Mouse (Mus musculus) heart, embryonic 14.5 days (tissue): Measurements from ENCODE around the gene Scin. TPM values are rescaled to one million over a fixed set of nuclear protein-coding genes. Genes with fewer than 3 reads are reported as not detected.
A peak's percentile ranks its signal among the peaks of the same experiment; 100 is the strongest.

Experiments
- ATAC-seq: fragments of 200-750 bp; cut with Nextera tagmentation; 2 replicates; pipeline ENCODE4 v1.8.0; 2017; ENCODE audit warnings: low read depth, moderate TSS enrichment; ENCODE audit not compliant: insufficient number of reproducible peaks, insufficient read depth, low FRiP score
- H3K27ac ChIP-seq, 2 experiments: fragments of 200-500 bp in 1 of 2; fragments of 300-500 bp in 1 of 2; sonication (generic) in 1 of 2; replicated peaks in 1 of 2; 2 replicates each; pipeline ENCODE4 v1.5.1; 2012 to 2014; ENCODE audit warnings: low read depth in 2 of 2, low read length in 2 of 2, control low read depth in 1 of 2, mild to moderate bottlenecking in 1 of 2, mixed read lengths in 1 of 2; ENCODE audit not compliant: control insufficient read depth in 1 of 2, insufficient read depth in 1 of 2
- H3K27me3 ChIP-seq: fragments of 300-500 bp; sonication (generic); 2 replicates; pipeline ENCODE4 v1.6.1; 2014; ENCODE audit warnings: mild to moderate bottlenecking, low read length, control low read depth; ENCODE audit not compliant: control insufficient read depth, insufficient read depth
- H3K36me3 ChIP-seq: fragments of 300-500 bp; sonication (generic); 2 replicates; pipeline ENCODE4 v1.6.1; 2014; ENCODE audit warnings: mild to moderate bottlenecking, control low read depth, low read length, mixed read lengths; ENCODE audit not compliant: control insufficient read depth, insufficient read depth
- H3K4me1 ChIP-seq, 2 experiments: fragments of 200-500 bp in 1 of 2; fragments of 300-500 bp in 1 of 2; sonication (generic) in 1 of 2; 2 replicates each; pipeline ENCODE4 v1.6.1; 2012 to 2014; ENCODE audit warnings: low read length in 2 of 2, control low read depth in 1 of 2, mixed read lengths in 1 of 2; ENCODE audit not compliant: control insufficient read depth in 2 of 2, insufficient read depth in 2 of 2
- H3K4me2 ChIP-seq: fragments of 300-500 bp; sonication (generic); 2 replicates; pipeline ENCODE4 v1.6.1; 2014; ENCODE audit warnings: mild to moderate bottlenecking, low read length
- H3K4me3 ChIP-seq, 2 experiments: fragments of 200-500 bp in 1 of 2; fragments of 300-500 bp in 1 of 2; sonication (generic) in 1 of 2; 2 replicates each; pipeline ENCODE4 v1.5.1; 2012 to 2014; ENCODE audit warnings: low read length in 2 of 2, mild to moderate bottlenecking in 2 of 2, control low read depth in 1 of 2, low read depth in 1 of 2, moderate library complexity in 1 of 2; ENCODE audit not compliant: control insufficient read depth in 1 of 2, insufficient read depth in 1 of 2
- H3K9ac ChIP-seq: fragments of 300-500 bp; sonication (generic); 2 replicates; pipeline ENCODE4 v1.6.1; 2014; ENCODE audit warnings: mild to moderate bottlenecking, low read length
- H3K9me3 ChIP-seq: fragments of 300-500 bp; sonication (generic); 2 replicates; pipeline ENCODE4 v1.6.1; 2016; ENCODE audit warnings: low read length, control low read depth; ENCODE audit not compliant: control insufficient read depth
- WGBS: fragments of 180-500 bp; shearing (Covaris S2); extraction: QIAGEN DNeasy Blood & Tissue Kit; methylation state at CpG from one replicate; pipeline ENCODE4 v1.1.7; 2014; 5-methylcytosine and 5-hydroxymethylcytosine counted together
- polyA plus RNA-seq: library from polyadenylated mRNA; unstranded; fragments of >200 nt; fragmentation: Nextera tagmentation; extraction: Ambion mirVana; gene quantifications from 2 replicates; pipeline ENCODE4 v1.2.1, GENCODE M21; 2014

Gene Scin
- polyA plus RNA-seq, 1 experiment from 2014 or later = 4.4 TPM

- Histone ChIP-seq H3K36me3 (no peaks in the 10 kb centered on the region), H3K9me3 (peaks cover 4% of the 10 kb centered on the region; the same call in 1 of the 2 replicates), H3K4me1 (peaks cover 3 to 6% of the 10 kb centered on the region in 2 experiments; a peak in 3 of 4 replicates), H3K27ac (no peak overlapping the region), H3K4me3 (peak overlapping the region; percentile 48 to 54), H3K27me3 (peaks cover 19% of the 10 kb centered on the region), H3K9ac (peak overlapping the region; percentile 45; the same call in 1 of the 2 replicates), H3K4me2 (peak overlapping the region; percentile 96)
- 12% methylated on average over 10 of the region's 10 CpGs for WGBS
- ATAC-seq = no peak
These were observed 845 bp downstream of the Scin start for GRCm38 (mm10) chr12:40133194-40133572.

GRCm38 (mm10) chr12:40118872-40119271 lies 15.2 kb downstream of the Scin start:
- Histone ChIP-seq H3K9ac (no peak overlapping the region), H3K27me3 (no peaks in the 10 kb centered on the region), H3K4me1 (no peaks in the 10 kb centered on the region), H3K4me2 (no peak overlapping the region), H3K36me3 (no peaks in the 10 kb centered on the region), H3K9me3 (no peaks in the 10 kb centered on the region), H3K27ac (no peak overlapping the region), H3K4me3 (no peak overlapping the region)
- 63% methylated on average over 2 of the region's 2 CpGs for WGBS
- no peak for ATAC-seq

GRCm38 (mm10) chr12:40117045-40117444 lies 17.0 kb downstream of the Scin start:
- 90% methylated on average over 6 of the region's 6 CpGs for WGBS
- no peaks in the 10 kb centered on the region for H3K36me3 ChIP-seq

GRCm38 (mm10) chr12:40116214-40116613 lies 17.8 kb downstream of the Scin start:
- no peak for ATAC-seq
- no peaks in the 10 kb centered on the region for H3K9me3 ChIP-seq
- 83% methylated on average over 5 of the region's 5 CpGs for WGBS
- H3K9ac ChIP-seq = no peak overlapping the region
- H3K27ac ChIP-seq = no peak overlapping the region
- no peaks in the 10 kb centered on the region for H3K27me3 ChIP-seq
- H3K36me3 ChIP-seq = no peaks in the 10 kb centered on the region
- H3K4me3 ChIP-seq = no peak overlapping the region
- no peak overlapping the region for H3K4me2 ChIP-seq
- H3K4me1 ChIP-seq = no peaks in the 10 kb centered on the region

More at GRCm38 (mm10) chr12:40117045-40117444, 17.0 kb downstream of the Scin start:
- Histone ChIP-seq H3K9ac (no peak overlapping the region), H3K4me1 (no peaks in the 10 kb centered on the region), H3K9me3 (no peaks in the 10 kb centered on the region), H3K4me2 (no peak overlapping the region), H3K4me3 (no peak overlapping the region), H3K27ac (no peak overlapping the region), H3K27me3 (no peaks in the 10 kb centered on the region)
- ATAC-seq = no peak

- Histone ChIP-seq H3K27me3 (no peaks in the 10 kb centered on the region), H3K4me3 (no peak overlapping the region), H3K4me2 (no peak overlapping the region), H3K27ac (no peak overlapping the region), H3K9me3 (no peaks in the 10 kb centered on the region), H3K9ac (no peak overlapping the region), H3K4me1 (no peaks in the 10 kb centered on the region), H3K36me3 (no peaks in the 10 kb centered on the region)
- ATAC-seq = no peak
- 79% methylated on average over 4 of the region's 4 CpGs for WGBS
These were observed 19.1 kb downstream of the Scin start for GRCm38 (mm10) chr12:40114883-40115282.

- Histone ChIP-seq H3K4me1 (no peaks in the 10 kb centered on the region), H3K27ac (no peak overlapping the region), H3K27me3 (no peaks in the 10 kb centered on the region), H3K36me3 (no peaks in the 10 kb centered on the region), H3K4me3 (no peak overlapping the region), H3K9me3 (no peaks in the 10 kb centered on the region), H3K4me2 (no peak overlapping the region), H3K9ac (no peak overlapping the region)
- 81% methylated on average over 3 of the region's 3 CpGs for WGBS
- ATAC-seq = no peak
These were observed 20.0 kb downstream of the Scin start for GRCm38 (mm10) chr12:40114020-40114419.

- ATAC-seq = no peak
- H3K9ac ChIP-seq = no peak overlapping the region
- no peak overlapping the region for H3K4me2 ChIP-seq
- no peak overlapping the region for H3K27ac ChIP-seq
- WGBS = 36% methylated on average over 2 of the region's 2 CpGs
- H3K4me1 ChIP-seq = no peaks in the 10 kb centered on the region
- no peaks in the 10 kb centered on the region for H3K27me3 ChIP-seq
- no peaks in the 10 kb centered on the region for H3K36me3 ChIP-seq
- no peaks in the 10 kb centered on the region for H3K9me3 ChIP-seq
- no peak overlapping the region for H3K4me3 ChIP-seq
These were observed 20.4 kb downstream of the Scin start for GRCm38 (mm10) chr12:40113605-40114004.

- Histone ChIP-seq H3K9ac (no peak overlapping the region), H3K9me3 (no peaks in the 10 kb centered on the region), H3K27ac (no peak overlapping the region), H3K4me2 (no peak overlapping the region), H3K4me1 (no peaks in the 10 kb centered on the region), H3K27me3 (no peaks in the 10 kb centered on the region), H3K36me3 (no peaks in the 10 kb centered on the region), H3K4me3 (no peak overlapping the region)
- no peak for ATAC-seq
- 67% methylated on average over 1 of the region's 1 CpGs for WGBS
These were observed 24.8 kb downstream of the Scin start for GRCm38 (mm10) chr12:40109227-40109626.
